Mouse (Mus musculus) hindbrain, postnatal 0 days (tissue): Measurements from ENCODE around the gene Ift81. TPM values are rescaled to one million over a fixed set of nuclear protein-coding genes. Genes with fewer than 3 reads are reported as not detected.

Experiments used
- ATAC-seq: fragments of 200-750 bp; cut with Nextera tagmentation; 2 replicates; pipeline ENCODE4 v1.8.0; 2017; ENCODE audit warnings: mild to moderate bottlenecking, moderate TSS enrichment, moderate library complexity
- DNase-seq: peaks from one replicate; pipeline ENCODE4 v3.0.0-alpha.2; 2015; ENCODE audit warnings: low spot score
- H3K27ac ChIP-seq: fragments of 300-500 bp; sonication (generic); 2 replicates; pipeline ENCODE4 v1.5.1; 2014; ENCODE audit warnings: mild to moderate bottlenecking
- H3K27me3 ChIP-seq: fragments of 300-500 bp; sonication (generic); 2 replicates; pipeline ENCODE4 v1.6.1; 2014; ENCODE audit warnings: low read length, mixed read lengths; ENCODE audit not compliant: insufficient read depth
- H3K36me3 ChIP-seq: fragments of 300-500 bp; sonication (generic); 2 replicates; pipeline ENCODE4 v1.6.1; 2014; ENCODE audit warnings: low read length, mixed read lengths; ENCODE audit not compliant: insufficient read depth
- H3K4me1 ChIP-seq: fragments of 300-500 bp; sonication (generic); 2 replicates; pipeline ENCODE4 v1.6.1; 2014; ENCODE audit warnings: antibody characterized with exemption, low read length, mixed read lengths; ENCODE audit not compliant: insufficient read depth
- H3K4me2 ChIP-seq: fragments of 300-500 bp; sonication (generic); 2 replicates; pipeline ENCODE4 v1.6.1; 2014; ENCODE audit warnings: low read depth, mild to moderate bottlenecking, low read length, moderate library complexity, mixed read lengths
- H3K4me3 ChIP-seq: fragments of 300-500 bp; sonication (generic); 2 replicates; pipeline ENCODE4 v1.5.1; 2014; ENCODE audit warnings: low read length
- H3K9ac ChIP-seq: fragments of 300-500 bp; sonication (generic); replicated peaks from 2 replicates; pipeline ENCODE4 v1.6.1; 2014; ENCODE audit warnings: mild to moderate bottlenecking, low read length, moderate library complexity, mixed read lengths
- H3K9me3 ChIP-seq: fragments of 300-500 bp; sonication (generic); 2 replicates; pipeline ENCODE4 v1.6.1; 2016; ENCODE audit warnings: low read length, mixed read lengths
- CTCF ChIP-seq: IDR thresholded peaks from 2 replicates; pipeline ENCODE4 v1.5.1; 2016; ENCODE audit warnings: antibody characterized with exemption, control low read depth, low read depth
- WGBS: fragments of 180-500 bp; shearing (Covaris S2); extraction: QIAGEN DNeasy Blood & Tissue Kit; methylation state at CpG from one replicate; pipeline ENCODE4 v1.1.7; 2014; 5-methylcytosine and 5-hydroxymethylcytosine counted together
- polyA plus RNA-seq: library from polyadenylated mRNA; unstranded; fragments of >200 nt; fragmentation: Nextera tagmentation; extraction: Ambion mirVana; gene quantifications from 2 replicates; pipeline ENCODE4 v1.2.1, GENCODE M21; 2015
- total RNA-seq: library from RNA; depleted of rRNA; stranded (reverse); fragments of >200 nt; gene quantifications from 2 replicates; pipeline ENCODE4 v1.2.3, GENCODE M21; 2014

Ift81 gene
- total and polyA plus RNA-seq, 2 experiments from 2014 or later = 21.3 to 66.5 TPM

GRCm38 (mm10) chr5:122555107-122555506 is 59.2 kb downstream of the Ift81 start:
- no peaks in the 10 kb centered on the region for H3K27me3 ChIP-seq
- no peaks in the 10 kb centered on the region for H3K4me1 ChIP-seq
- 74% methylated on average over 2 of the region's 2 CpGs for WGBS
- H3K9me3 ChIP-seq = no peaks in the 10 kb centered on the region
- DNase-seq (no peak), ATAC-seq (no peak)
- no peak overlapping the region for H3K27ac ChIP-seq
- no peak for TF ChIP-seq CTCF
- H3K4me3 ChIP-seq = no peak overlapping the region
- H3K4me2 ChIP-seq = no peak overlapping the region
- no peak overlapping the region for H3K9ac ChIP-seq
- peaks cover 19% of the 10 kb centered on the region for H3K36me3 ChIP-seq

GRCm38 (mm10) chr5:122552638-122553037 is 61.7 kb downstream of the Ift81 start:
- WGBS = 71% methylated on average over 9 of the region's 9 CpGs
- no peak for ATAC-seq

DNA sequence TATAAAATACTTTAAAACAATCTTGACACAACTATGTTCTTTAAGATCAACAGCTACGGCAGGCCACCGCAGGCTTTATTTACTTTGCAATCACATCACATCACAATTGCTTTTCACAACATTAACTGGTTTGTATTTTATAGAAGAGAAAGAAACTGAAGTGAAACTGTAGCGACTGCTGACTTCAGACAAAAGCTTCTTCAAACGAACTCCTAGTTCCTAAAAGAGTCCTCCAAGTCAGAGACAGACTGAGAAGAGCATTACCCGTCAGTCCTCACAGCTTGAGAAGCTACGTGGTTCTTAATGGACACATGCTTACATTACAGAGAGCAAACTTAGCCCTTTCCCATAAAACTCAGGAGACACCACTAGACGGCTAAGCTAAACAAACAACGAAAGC is 63.9 kb downstream of the Ift81 start:
- no peak for DNase-seq
- Histone ChIP-seq H3K4me1 (no peaks in the 10 kb centered on the region), H3K4me3 (no peak overlapping the region), H3K4me2 (no peak overlapping the region), H3K27me3 (no peaks in the 10 kb centered on the region), H3K9me3 (no peaks in the 10 kb centered on the region), H3K36me3 (no peaks in the 10 kb centered on the region), H3K27ac (no peak overlapping the region), H3K9ac (no peak overlapping the region)
- TF ChIP-seq CTCF = no peak
- no peak for ATAC-seq
- WGBS = 59% methylated on average over 8 of the region's 8 CpGs

More at GRCm38 (mm10) chr5:122552638-122553037, 61.7 kb downstream of the Ift81 start:
- Histone ChIP-seq H3K27me3 (no peaks in the 10 kb centered on the region), H3K9me3 (no peaks in the 10 kb centered on the region), H3K4me1 (no peaks in the 10 kb centered on the region), H3K4me2 (no peak overlapping the region), H3K27ac (no peak overlapping the region), H3K9ac (no peak overlapping the region), H3K36me3 (no peaks in the 10 kb centered on the region), H3K4me3 (no peak overlapping the region)
- TF ChIP-seq CTCF = no peak
- DNase-seq = no peak

DNA sequence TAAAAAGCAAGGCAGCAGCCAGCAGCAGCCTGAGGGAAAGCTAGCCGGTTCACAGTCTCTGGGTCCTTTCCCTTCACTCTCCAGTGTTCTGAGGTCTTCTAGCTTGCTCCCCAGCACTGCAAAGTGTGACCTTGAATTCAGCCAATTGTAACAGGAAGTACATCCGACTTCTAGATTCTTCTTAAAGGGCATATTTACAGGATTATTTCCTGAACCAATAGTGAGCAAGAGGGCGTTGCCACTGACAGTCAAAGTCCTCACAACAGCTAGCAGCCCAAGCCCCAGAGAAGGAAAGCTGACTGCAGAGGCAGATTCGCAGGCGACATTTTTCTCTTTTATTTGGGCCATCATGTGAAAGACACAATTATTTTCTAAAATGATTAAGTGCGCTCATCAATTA is 65.6 kb downstream of the Ift81 start:
- ATAC-seq (no peak), DNase-seq (no peak)
- no peaks in the 10 kb centered on the region for H3K9me3 ChIP-seq
- 69% methylated on average over 6 of the region's 6 CpGs for WGBS
- no peaks in the 10 kb centered on the region for H3K4me1 ChIP-seq
- no peak overlapping the region for H3K4me2 ChIP-seq
- H3K9ac ChIP-seq = no peak overlapping the region
- no peak overlapping the region for H3K27ac ChIP-seq
- no peaks in the 10 kb centered on the region for H3K27me3 ChIP-seq
- H3K4me3 ChIP-seq = no peak overlapping the region
- H3K36me3 ChIP-seq = no peaks in the 10 kb centered on the region
- no peak for TF ChIP-seq CTCF

DNA sequence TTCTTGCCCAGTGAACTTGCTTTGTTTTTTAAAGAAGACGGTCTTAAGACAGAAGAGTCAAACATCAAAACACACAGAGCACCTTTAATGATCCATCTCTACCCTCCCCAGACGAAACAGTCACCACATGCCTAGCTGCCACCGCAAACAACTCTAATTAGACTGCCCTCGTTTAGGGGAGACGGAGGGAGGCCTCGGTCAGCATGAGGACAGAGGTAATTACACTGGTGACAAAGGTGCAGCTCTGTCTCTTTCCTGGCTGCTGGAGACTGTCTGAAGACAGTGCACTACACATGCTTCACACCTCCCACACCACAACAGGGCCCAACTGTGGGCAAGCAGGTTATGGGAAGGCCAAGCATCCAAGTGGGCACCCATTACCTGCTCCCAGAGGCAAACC is 66.5 kb downstream of the Ift81 start:
- H3K9me3 ChIP-seq = no peaks in the 10 kb centered on the region
- no peaks in the 10 kb centered on the region for H3K27me3 ChIP-seq
- ATAC-seq (no peak), DNase-seq (no peak)
- H3K4me1 ChIP-seq = no peaks in the 10 kb centered on the region
- no peak overlapping the region for H3K9ac ChIP-seq
- H3K4me2 ChIP-seq = no peak overlapping the region
- no peak for TF ChIP-seq CTCF
- no peaks in the 10 kb centered on the region for H3K36me3 ChIP-seq
- no peak overlapping the region for H3K27ac ChIP-seq
- H3K4me3 ChIP-seq = no peak overlapping the region
- WGBS = 63% methylated on average over 6 of the region's 6 CpGs

DNA sequence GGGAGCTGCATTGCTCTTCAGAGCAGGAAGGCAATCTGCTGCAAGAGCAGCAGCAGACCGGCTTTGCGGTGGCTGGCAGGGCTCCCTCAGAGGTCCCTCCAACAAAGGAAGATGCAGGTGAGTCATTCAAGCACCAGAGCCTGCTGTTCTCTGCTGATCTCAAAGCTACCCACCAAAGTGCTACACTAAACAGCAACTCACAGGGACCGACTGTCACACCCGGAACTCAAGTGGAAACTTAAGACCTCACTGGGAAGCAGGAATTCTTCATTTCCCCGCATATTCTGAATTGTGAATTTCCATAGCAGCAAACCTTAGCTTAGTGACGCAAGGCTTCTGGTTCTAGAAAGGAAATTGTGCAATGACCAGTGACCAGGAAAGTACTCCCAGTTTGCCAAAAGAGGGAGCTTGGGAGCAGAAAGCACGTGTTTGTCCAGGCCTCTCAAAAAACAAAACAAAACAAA is 67.0 kb downstream of the Ift81 start:
- peak; percentile 65 for TF ChIP-seq CTCF
- Histone ChIP-seq H3K27me3 (no peaks in the 10 kb centered on the region), H3K4me1 (no peaks in the 10 kb centered on the region), H3K9me3 (no peaks in the 10 kb centered on the region), H3K9ac (no peak overlapping the region), H3K27ac (peak overlapping the region; percentile 54; the same call in 1 of the 2 replicates), H3K4me3 (no peak overlapping the region), H3K36me3 (no peaks in the 10 kb centered on the region), H3K4me2 (no peak overlapping the region)
- DNase-seq (peak; percentile 68), ATAC-seq (no peak)
- WGBS = 49% methylated on average over 7 of the region's 7 CpGs

GRCm38 (mm10) chr5:122543392-122543791 is 70.9 kb downstream of the Ift81 start:
- Histone ChIP-seq H3K36me3 (no peaks in the 10 kb centered on the region), H3K4me1 (no peaks in the 10 kb centered on the region), H3K9me3 (no peaks in the 10 kb centered on the region), H3K27me3 (no peaks in the 10 kb centered on the region), H3K9ac (no peak overlapping the region), H3K27ac (no peak overlapping the region), H3K4me3 (no peak overlapping the region), H3K4me2 (no peak overlapping the region)
- no peak for TF ChIP-seq CTCF
- DNase-seq (no peak), ATAC-seq (no peak)
- 95% methylated on average over 6 of the region's 6 CpGs for WGBS
